Comparison of ENCODE assay signal across 10 mouse cellular contexts in genomic region chr11:88555232-88555818, GRCm38 (mm10).
A peak's percentile ranks its signal among the peaks of the same experiment; 100 is the strongest.
DNase-seq lines count a peak whose midpoint lies in the region; ATAC-seq lines count a peak whose summit lies in the region.
"Had no signal": no experiment of that assay in that cellular context is flagged by ENCODE, and none has a peak within 500 bp of the region (broad histone marks: within the 10 kb centered on the region; RNA-seq: fewer than 3 reads in every experiment).

No protein-coding gene starts in this region.

- peak; percentile 58 to 80 for DNase-seq in adrenal gland, adult (ENCODE audit: inconsistent age in 2 of 2, low spot score in 1 of 2)
- DNase-seq in adrenal gland, adult 8-10 months, result no peak
- no peak for DNase-seq in lung, adult 18-20 months
- no peak for DNase-seq in limb, embryonic 11.5 days (ENCODE audit: low spot score)
- no peak for DNase-seq in T-cell, adult 2 months (ENCODE audit: low spot score)
- DNase-seq: thymus, adult 18-20 months had no signal

- H3K4me2 ChIP-seq in lung, embryonic 15.5 days, result no peak overlapping the region
- H3K4me2 ChIP-seq in limb, embryonic 11.5 days (ENCODE audit: low read depth, severe bottlenecking), result peak overlapping the region; percentile 3; the same call in 1 of the 2 replicates
- H3K4me2 ChIP-seq in stomach, embryonic 16.5 days (ENCODE audit: low read depth, low read length), result no peak overlapping the region

- ATAC-seq in lung, embryonic 15.5 days (ENCODE audit: borderline replicate concordance, extremely low read depth, low FRiP score, low TSS enrichment), result no peak
- no peak for ATAC-seq in limb, embryonic 11.5 days (ENCODE audit: insufficient number of reproducible peaks, low FRiP score, low TSS enrichment, low read depth)
- ATAC-seq in stomach, embryonic 16.5 days (ENCODE audit: insufficient read depth, low FRiP score), result no peak
- no peak for ATAC-seq in monocyte, adult 5-6 weeks (replicated peaks; ENCODE audit: insufficient number of reproducible peaks, low FRiP score, low TSS enrichment, poor library complexity, severe bottlenecking)

- H3K4me1 ChIP-seq in lung, embryonic 15.5 days, result peaks cover 91% of the 10 kb centered on the region
- H3K4me1 ChIP-seq in limb, embryonic 11.5 days (ENCODE audit: control insufficient read depth, insufficient read depth, low read length), result peaks cover 89% of the 10 kb centered on the region
- peaks cover 57% of the 10 kb centered on the region for H3K4me1 ChIP-seq in stomach, embryonic 16.5 days (ENCODE audit: control insufficient read depth, insufficient read depth, low read length)

- no peaks in the 10 kb centered on the region for H3K27me3 ChIP-seq in lung, embryonic 15.5 days
- no peaks in the 10 kb centered on the region for H3K27me3 ChIP-seq in limb, embryonic 11.5 days (ENCODE audit: control insufficient read depth, insufficient read depth, low read length)
- no peaks in the 10 kb centered on the region for H3K27me3 ChIP-seq in stomach, embryonic 16.5 days (ENCODE audit: control insufficient read depth, insufficient read depth, low read length)

- H3K27ac ChIP-seq in lung, embryonic 15.5 days, result peak overlapping the region; percentile 80
- peak overlapping the region; percentile 60 for H3K27ac ChIP-seq in limb, embryonic 11.5 days (replicated peaks; ENCODE audit: low read depth, low read length)
- peak overlapping the region; percentile 84 for H3K27ac ChIP-seq in stomach, embryonic 16.5 days (ENCODE audit: low read length)

- no peak overlapping the region for H3K9ac ChIP-seq in lung, embryonic 15.5 days
- H3K9ac ChIP-seq in limb, embryonic 11.5 days (ENCODE audit: low read length), result no peak overlapping the region
- peak overlapping the region; percentile 56 for H3K9ac ChIP-seq in stomach, embryonic 16.5 days (ENCODE audit: low read length)

- H3K4me3 ChIP-seq in lung, embryonic 15.5 days, result no peak overlapping the region
- H3K4me3 ChIP-seq in limb, embryonic 11.5 days (ENCODE audit: low read depth, low read length), result no peak overlapping the region
- no peak overlapping the region for H3K4me3 ChIP-seq in stomach, embryonic 16.5 days (replicated peaks; ENCODE audit: low read length)
- H3K4me3 ChIP-seq: myocyte had no signal

- WGBS in lung, embryonic 15.5 days, result 55% methylated on average over 8 of the region's 8 CpGs
- WGBS in limb, embryonic 11.5 days, result 12% methylated on average over 8 of the region's 8 CpGs
- 49% methylated on average over 8 of the region's 8 CpGs for WGBS in stomach, embryonic 16.5 days

- H3K9me3 ChIP-seq in lung, embryonic 15.5 days, result no peaks in the 10 kb centered on the region
- no peaks in the 10 kb centered on the region for H3K9me3 ChIP-seq in limb, embryonic 11.5 days (ENCODE audit: control insufficient read depth, low read length)
- no peaks in the 10 kb centered on the region for H3K9me3 ChIP-seq in stomach, embryonic 16.5 days (replicated peaks; ENCODE audit: control insufficient read depth, low read length)

- no peaks in the 10 kb centered on the region for H3K36me3 ChIP-seq in lung, embryonic 15.5 days
- no peaks in the 10 kb centered on the region for H3K36me3 ChIP-seq in limb, embryonic 11.5 days (ENCODE audit: control insufficient read depth, insufficient read depth, low read length)
- H3K36me3 ChIP-seq in stomach, embryonic 16.5 days (ENCODE audit: control insufficient read depth, insufficient read depth, low read length), result no peaks in the 10 kb centered on the region

Comparison
In these comparisons a context has a peak if more than half of its experiments do, and no peak if none do; other contexts are left out.
1. DNase-seq: peak in adrenal gland, adult (2 of 2); none in adrenal gland, adult 8-10 months (single experiment), lung, adult 18-20 months (0 of 2), limb, embryonic 11.5 days (single experiment) and T-cell, adult 2 months (single experiment).
2. Peak in every context shown above with its lines, with median percentiles within 50 percentile points of each other: H3K27ac ChIP-seq.